Mouse (Mus musculus) megakaryocyte-erythroid progenitor cell, adult 5-6 weeks (primary cell): ENCODE data around the gene Adgra3. TPM values are rescaled to one million over a fixed set of nuclear protein-coding genes. Genes with fewer than 3 reads are reported as not detected.

Source experiments
- ATAC-seq: replicated peaks from 2 replicates; pipeline ENCODE4 v1.8.0; 2016; ENCODE audit warnings: mild to moderate bottlenecking, inconsistent platforms; ENCODE audit not compliant: severe bottlenecking, poor library complexity, low FRiP score, low TSS enrichment
- total RNA-seq, 2 experiments: library from RNA; stranded (forward) in 1 of 2; stranded (reverse) in 1 of 2; fragments of 200-1000, 215-1000 nt in 1 of 2; fragments of >200 nt in 1 of 2; fragmentation: Nextera tagmentation in 1 of 2; gene quantifications; 2 replicates each; pipeline ENCODE4 v1.2.3; 2014 to 2017

The Adgra3 gene
- 1.4 and 2.5 TPM in 2 replicates for total RNA-seq (2014; fragmentation: Nextera tagmentation)
- total RNA-seq (2017), result 2.8 and 3.2 TPM in 2 replicates

DNA sequence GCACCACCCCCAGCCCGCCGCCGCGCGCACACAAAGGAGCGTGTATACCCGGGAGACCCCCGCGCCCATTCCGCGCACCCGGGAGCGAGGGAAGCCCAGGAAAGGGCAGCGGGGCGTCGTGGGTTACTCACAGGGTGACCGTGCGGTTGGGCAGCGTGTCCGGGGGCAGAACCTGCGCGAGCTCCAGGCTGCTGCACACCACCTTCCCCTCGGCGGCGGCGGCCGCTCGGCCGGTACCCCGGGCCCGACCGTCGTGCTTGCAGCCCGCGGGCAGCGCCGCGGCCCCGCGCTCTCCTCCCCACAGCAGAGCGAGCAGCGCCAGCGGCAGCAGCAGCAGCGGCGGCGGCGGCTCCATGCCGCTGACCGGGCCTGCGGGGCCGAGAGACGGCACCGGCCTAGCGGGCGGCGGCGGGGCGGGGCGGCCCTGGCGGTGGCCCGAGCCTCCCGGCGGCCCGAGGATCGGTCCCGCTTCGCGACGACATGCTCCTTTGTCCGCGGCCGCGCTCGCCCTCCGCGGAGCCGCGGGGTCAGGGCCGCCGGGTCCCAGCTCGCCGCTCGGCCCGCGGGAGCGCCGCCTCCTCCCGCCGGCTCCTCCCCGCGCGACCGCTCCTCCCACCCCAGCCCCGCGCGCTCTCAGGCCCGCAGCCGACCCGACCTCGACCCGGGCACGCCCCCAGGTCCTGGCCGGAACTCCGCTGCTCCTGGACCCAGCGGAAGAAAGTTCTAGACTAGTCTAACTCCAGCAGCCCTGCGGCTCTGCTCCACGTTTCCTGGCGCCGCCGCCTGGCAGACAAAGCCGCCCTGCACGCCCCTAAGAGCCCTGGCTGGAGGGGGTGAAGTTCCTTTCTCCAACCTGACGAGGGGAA lies at the start of gene Adgra3:
Gene Adgra3 (minus strand): TSS at position 586 of the 866 bp plus-strand sequence.
- peak; percentile 87 for ATAC-seq

DNA sequence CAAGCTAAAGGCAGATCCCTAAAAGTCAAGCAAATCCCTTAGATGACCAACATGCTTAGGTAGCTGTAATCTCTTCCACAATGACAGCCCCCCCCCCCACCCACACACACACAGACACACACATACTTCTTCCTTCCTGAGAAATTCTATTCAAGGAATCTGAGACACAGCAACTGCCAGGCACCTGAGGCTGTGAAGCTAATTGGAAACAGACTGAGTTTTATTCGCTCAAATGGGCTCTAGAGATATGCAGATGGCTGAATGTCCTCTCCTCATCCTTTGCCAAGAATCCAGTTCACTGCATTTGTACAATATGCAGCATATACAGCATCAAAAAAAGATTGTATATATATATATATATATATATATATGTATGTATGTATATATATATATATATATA lies 24.6 kb upstream of the Adgra3 start:
- ATAC-seq, result no peak

DNA sequence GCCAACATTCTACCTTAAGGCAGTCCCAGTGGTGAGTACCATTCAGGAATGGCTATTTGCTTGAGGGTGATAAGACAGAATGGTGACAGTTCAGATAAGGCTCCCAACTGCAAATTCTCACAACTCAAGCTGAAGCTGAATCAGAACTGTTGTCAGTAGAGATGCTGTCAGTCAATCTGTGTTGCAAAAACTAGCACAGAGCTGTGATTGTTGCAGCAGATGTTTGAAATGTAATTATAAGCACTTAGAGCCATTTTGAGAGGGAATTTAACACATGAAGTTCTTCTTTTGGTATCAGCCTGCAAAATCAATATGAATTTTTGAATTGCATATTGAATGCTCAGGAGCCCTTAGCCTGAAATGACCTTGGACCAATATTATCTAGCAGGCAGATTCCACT lies 15.4 kb upstream of the Adgra3 start:
- no peak for ATAC-seq

GRCm38 (mm10) chr5:50064236-50064635 lies 5.4 kb upstream of the Adgra3 start:
- no peak for ATAC-seq

DNA sequence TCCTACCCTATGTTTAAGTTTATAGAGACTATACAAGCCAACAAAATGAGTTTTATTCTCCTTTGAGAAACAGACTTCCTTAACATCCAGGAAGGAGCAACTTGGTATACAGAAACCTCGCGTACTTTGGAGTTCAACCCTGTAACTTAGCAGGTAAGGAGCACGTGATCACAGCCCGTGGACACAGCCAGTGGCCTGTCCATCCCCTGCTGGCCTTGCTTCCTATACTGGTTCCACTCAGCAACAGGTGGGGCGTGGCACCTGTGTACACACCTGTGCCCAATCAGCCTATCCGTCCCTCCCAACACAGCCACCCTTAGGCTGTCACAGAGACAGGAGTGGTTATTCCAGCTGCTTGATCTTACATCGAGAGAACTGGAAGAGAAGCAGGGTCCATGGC lies 780 bp upstream of the Adgra3 start:
- ATAC-seq, result no peak

GRCm38 (mm10) chr5:50057612-50058420 lies 990 bp downstream of the Adgra3 start:
- peak; percentile 10 for ATAC-seq

DNA sequence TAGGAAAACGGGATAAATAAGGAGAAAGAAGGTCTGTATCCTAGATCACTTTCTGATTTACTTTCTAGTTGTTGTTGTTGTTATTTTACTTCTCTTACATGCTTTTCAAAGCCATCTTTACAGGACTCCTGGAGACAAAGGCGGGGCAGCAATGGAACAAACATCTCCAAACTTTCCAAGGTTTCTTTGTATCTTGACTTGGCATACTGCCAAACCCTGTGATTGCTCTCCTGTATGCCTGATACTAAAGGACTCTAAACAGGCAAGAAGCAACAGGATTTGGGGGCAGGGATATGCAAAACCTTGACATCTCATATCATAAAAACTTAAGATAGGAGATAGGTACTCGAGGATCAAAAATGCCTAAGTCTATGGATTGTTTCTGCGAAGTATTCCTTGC lies 6.3 kb downstream of the Adgra3 start:
- no peak for ATAC-seq

DNA sequence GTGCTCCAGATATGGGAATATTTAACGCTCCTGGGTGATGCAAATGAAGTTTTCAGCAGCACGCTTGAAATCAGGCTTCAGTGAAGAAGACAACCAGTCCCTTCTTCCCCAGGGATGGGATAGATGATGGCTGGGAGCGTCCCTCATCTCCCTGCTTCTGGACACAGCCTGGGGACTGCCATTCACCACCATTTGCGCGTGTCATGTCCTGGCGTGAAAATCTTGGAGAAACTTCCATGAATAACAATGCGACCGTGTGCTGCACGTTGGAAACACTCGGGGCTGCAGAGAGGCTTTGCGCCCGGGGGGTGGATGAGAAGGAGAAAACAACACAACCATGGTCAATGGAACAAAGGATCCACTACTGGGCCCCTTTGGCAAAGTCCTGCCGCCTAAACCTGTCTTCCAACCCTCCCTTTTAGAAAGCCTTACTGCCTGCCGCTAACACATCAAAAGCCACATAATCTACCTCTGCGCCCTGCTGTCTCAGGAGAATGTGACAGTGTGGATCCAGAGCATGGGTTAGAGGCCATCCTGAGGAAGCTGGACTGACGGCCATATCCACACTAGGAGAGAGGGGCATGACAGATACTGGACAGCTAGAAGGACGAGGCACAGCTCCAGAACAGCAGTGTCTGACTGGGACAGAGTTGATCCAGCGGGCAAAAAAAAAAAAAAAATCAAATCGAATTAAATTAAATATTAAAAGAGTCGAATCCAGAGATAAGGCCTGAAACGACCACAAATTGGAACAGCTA lies 8.0 kb downstream of the Adgra3 start:
- no peak for ATAC-seq

- no peak for ATAC-seq
Measured at GRCm38 (mm10) chr5:50050037-50050436, 8.8 kb downstream of the Adgra3 start.

GRCm38 (mm10) chr5:50049506-50049905 lies 9.3 kb downstream of the Adgra3 start:
- ATAC-seq, result no peak

DNA sequence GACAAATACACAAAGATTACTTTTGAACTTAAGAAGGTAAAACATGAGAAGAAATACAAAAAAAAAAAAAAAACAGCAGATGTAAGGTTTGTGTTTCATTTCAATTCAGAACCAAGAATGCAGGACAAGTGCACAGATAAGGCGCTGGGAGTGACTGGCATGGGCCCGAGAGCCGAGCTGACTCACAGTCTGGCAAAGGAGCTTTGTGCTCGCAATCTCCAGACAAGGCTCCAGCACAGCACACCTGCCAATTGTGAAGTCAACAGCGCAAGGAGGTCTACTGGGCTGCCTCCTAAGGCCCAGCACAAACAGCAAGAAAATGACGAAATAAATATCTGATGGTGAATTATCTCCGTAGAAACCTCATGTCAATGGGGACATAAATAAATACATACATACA lies 9.8 kb downstream of the Adgra3 start:
- peak; percentile 79 for ATAC-seq

DNA sequence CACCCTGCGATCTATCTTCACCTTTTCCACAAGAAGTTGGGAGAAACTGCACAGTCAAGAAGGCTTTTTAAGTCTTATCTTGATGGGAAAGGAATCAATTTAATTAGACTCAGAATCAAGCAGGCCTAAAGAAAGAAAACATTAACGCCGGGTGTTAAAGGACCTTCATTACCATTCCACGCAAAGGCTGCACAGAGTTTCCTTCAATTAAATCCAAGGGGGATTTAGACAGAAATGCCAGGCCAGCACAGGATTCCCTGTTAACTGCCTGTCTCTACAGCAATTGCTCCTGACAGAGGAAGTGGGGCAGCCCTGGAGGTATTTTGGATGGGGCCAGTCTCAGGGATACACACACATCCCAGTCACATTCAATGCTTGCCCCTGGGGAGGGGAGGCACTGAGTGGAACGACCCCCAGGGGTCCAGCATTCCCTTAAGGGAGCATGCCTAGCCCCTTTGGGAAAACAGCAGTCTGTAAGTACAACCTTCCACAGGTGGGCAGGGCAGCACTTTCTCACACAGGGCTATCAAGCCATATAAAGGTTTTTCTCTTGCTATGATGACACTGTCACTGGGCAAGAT lies 10.4 kb downstream of the Adgra3 start:
- no peak for ATAC-seq

DNA sequence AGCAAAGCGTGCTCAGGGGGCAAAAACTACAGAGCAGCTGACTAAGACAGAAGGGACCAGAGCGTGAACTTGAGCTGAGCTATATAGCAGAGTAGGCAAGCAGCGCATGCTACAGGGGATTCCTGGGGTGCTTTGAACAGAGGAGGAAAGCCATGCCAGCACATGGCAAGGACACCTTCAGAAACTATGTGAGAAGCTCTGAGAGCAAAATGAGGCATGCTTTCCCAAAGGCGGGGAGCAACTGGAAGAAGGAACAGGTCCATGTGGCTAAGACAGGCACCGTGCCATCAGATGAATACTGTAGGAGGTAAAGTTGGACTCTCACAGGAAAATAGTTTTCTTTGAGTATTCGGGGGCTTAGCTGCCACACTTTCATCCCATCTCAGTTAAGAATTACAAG lies 13.6 kb downstream of the Adgra3 start:
- ATAC-seq, result no peak

- no peak for ATAC-seq
Measured at GRCm38 (mm10) chr5:50043677-50044076, 15.1 kb downstream of the Adgra3 start.

DNA sequence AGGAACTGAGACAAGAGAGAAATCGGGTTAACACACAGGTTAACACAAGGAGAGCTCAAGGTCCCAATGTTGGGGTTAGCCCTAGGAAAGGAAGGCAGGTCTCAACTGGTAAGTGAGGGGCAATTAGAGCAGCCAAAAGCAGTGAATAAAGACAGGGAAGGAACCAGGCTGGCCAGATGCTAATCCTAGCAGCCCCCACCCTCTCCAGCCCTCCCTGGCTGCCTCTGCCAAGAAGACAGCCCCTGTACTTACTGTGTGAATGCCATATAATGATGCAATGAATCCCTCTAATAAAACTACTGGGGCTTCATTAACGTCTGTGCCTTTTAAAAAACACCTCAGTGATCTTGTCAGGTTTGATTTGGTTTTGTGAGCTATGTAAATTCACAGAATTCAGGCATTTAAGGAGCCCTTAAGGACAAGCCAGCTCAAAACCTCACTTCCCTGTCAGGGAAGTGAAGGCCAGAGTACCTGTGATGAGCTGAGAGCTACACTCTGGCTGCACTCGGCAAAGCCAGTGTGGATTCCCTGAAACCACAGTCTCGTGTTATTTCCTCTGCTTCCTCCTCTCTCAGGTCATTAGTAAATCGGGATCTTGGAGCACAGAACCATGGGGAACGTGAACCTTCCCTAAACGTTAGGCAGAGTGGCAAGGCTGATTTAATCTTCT lies 16.4 kb downstream of the Adgra3 start:
- no peak for ATAC-seq

DNA sequence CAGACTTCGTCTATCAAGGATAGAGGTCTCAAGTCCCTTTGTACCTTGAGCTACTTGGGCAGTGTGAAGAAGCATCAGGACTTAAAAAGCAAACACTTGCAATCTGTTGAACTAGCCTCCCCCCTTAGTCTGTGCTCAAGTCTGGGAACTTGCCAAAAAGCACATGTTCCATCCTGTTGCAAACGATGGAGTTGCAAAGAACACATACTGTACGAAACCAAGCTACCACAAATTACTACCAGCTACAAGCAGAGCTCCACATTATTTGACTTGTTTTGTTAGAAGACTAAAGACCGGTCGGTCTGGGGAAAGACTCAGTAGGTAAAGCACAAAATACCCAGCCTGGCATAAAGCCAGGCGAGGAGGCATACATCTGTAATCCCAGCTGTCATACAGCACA lies 19.3 kb downstream of the Adgra3 start:
- no peak for ATAC-seq

GRCm38 (mm10) chr5:50037666-50038065 lies 21.1 kb downstream of the Adgra3 start:
- ATAC-seq, result no peak

DNA sequence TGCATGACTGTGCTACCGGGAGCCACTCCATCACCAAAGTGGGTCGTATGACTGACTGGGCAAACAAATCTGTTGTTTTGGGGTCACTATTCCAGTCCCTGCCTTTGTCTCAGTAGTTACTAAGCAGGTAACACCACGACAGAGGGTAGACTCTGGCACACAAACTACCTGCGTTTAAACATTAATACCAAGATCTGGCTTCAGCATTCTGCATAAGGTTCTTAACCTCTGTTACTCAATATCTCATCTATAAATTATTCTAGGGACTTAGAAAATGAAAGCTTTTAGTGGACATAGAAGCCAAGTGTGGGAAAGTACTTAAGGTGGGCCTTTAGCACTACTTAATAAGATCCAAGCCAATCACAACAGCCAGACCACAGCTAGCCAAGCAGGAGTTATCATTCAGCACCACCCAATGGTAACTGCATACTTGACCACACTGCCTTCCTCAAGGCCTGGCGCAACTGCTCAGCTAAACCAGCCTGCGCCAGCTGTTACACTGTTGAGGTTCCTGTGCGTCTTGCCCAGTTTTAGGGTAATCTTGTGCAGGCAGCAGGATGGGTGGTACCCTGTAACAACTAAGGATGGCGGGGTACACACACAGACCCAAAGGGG lies 23.8 kb downstream of the Adgra3 start:
- no peak for ATAC-seq

- peak; percentile 78 for ATAC-seq
Measured at GRCm38 (mm10) chr5:50034231-50034630, 24.6 kb downstream of the Adgra3 start.
